Mouse (Mus musculus) frontal cortex, adult 2 months (tissue): ENCODE measurements around the gene Chrdl2. TPM values are rescaled to one million over a fixed set of nuclear protein-coding genes. Genes with fewer than 3 reads are reported as not detected.
A peak's percentile ranks its signal among the peaks of the same experiment; 100 is the strongest.
"Not testable (repeated sequence)": the region's sequence is repeated elsewhere in the genome, so short reads cannot be mapped to it uniquely, and the experiment has no call there.

Experiments used
- DNase-seq, 2 experiments: peaks; one replicate each; pipeline ENCODE4 v3.0.0; 2022; ENCODE audit warnings: low spot score in 1 of 2; ENCODE audit errors: extremely low spot score in 1 of 2
- polyA plus RNA-seq: library from polyadenylated mRNA; depleted of rRNA; stranded (reverse); fragments of >200 nt; gene quantifications from 2 replicates; pipeline ENCODE4 v1.2.3, GENCODE M21; 2012; rRNA removed

The Chrdl2 gene
- polyA plus RNA-seq, 1 experiment, result 0.36 TPM

- DNase-seq, result no peak
Measured at GRCm38 (mm10) chr7:100034815-100035463, 29.0 kb downstream of the Chrdl2 start.

- no peak for DNase-seq
Measured at GRCm38 (mm10) chr7:100036050-100036449, 30.1 kb downstream of the Chrdl2 start.

- DNase-seq, result no peak
Measured at GRCm38 (mm10) chr7:100036495-100036894, 30.5 kb downstream of the Chrdl2 start.

- DNase-seq, result no peak
Measured at GRCm38 (mm10) chr7:100042120-100042519, 36.1 kb downstream of the Chrdl2 start.

DNA sequence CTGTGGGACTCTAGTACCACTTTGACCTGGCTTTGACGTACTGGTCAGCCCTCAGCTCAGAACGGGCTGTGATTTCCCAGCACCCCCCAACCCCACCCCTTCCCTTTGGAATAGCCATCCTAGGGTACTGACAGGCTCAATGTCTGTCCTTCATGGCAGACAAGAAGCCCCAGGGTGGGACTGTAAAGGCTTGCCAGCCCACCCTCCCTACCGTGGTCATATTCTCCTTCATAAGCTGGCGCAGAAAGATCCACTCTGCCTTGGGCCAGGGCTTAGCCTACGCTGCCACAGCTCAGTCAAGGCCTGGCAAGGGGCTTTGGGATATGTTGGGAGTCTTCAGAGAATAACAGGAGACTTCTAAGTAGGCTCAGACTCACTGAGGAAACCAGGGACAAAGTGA, 37.1 kb downstream of the Chrdl2 start:
- DNase-seq, result no peak

- no peak for DNase-seq
Measured at GRCm38 (mm10) chr7:100043605-100044031, 37.6 kb downstream of the Chrdl2 start.

GRCm38 (mm10) chr7:100046486-100046885, 40.5 kb downstream of the Chrdl2 start:
- peak in 1 of 2 experiments; percentile 5 for DNase-seq

GRCm38 (mm10) chr7:100051904-100052303, 45.9 kb downstream of the Chrdl2 start:
- no peak for DNase-seq

DNA sequence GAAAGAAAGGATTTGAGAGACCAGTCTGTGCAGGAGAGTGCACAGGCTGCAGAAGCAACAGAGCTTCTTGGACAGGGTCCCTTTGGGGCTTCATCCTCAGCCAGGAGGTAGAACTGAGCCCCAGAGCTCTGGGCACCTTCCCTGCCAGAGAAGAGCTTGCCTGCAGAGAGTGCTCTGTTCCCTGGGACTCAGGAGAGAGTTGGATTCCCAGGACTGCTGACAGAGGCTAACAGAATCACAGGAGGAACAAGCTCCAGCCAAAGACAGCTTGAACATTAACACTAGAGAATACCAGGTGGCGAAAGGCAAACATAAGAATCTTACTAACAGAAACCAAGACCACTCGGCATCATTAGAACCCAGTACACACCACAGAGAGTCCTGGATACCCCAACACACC, 47.0 kb downstream of the Chrdl2 start:
- not testable (repeated sequence) for DNase-seq

GRCm38 (mm10) chr7:100073959-100074358, 68.0 kb downstream of the Chrdl2 start:
- DNase-seq, result no peak

DNA sequence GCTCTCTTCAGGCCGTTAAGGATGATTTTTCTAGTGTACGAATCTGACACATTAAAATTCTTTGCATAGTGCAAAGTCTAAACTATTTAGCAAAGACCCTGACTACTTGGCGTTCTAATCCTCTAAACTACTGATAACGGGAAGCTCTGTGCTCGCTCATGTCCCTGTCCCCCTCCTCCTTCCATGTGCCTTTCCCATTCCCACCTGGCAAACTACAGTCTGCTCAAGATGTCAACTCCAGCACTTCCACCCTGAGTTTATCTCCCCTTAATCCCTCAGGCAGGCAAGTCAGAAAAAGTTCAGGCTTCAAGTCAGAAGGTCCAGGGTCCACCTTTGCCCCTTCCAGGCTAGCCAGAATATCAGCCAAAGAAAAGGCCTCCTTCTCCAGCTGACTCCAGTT, 70.3 kb downstream of the Chrdl2 start:
- DNase-seq, result no peak

GRCm38 (mm10) chr7:100077071-100077470, 71.1 kb downstream of the Chrdl2 start:
- no peak for DNase-seq

DNA sequence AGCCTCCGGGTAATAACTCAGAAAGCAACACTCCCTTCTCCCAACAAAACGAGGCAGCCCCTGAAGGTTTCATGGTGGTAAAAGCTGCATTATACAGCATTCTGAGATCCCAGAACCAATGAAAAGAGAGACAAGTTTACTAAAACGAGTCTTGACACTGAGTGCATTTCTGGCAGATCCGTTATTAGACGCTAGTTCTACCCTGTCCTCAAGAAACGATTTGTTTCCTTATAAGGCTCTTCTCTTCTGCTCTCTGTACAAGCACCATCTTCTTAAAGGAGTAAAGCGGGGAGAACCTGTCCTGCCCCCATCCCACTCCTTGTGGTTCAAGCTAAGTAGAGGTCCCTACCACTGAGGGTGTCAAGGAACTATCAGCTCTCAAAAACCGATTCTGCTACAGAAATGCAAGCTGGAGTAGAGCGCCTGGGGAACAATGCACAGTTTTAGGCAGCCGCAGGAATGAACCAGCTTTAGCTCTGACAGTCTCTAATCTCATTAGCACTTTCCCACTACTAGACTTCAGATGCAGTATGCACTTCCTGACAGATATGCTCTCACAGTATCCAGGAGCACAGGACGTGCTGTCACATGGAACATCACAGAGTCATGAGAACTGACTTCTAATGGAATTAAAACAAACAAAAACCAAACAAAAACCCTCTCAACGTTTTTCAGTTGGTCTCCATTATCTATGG, 74.3 kb downstream of the Chrdl2 start:
- no peak for DNase-seq

DNA sequence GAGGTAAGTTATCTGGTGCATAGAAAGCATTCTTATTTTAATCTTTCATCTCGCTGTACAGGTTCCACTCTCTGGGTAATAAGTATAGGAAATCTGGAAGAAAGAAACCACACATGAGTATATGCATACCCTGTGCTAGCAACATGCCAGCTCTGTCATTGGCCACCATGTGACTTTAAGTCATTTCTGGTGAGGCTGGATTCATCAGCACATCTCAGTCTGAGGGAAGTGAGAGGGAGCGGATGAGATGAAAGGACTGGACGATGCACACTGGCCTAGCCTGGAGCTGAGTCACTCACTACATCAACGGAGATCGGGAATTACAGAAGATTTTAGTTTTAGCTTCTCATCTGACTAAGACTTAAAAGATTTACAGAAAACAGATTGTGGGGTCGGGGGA, 76.9 kb downstream of the Chrdl2 start:
- no peak for DNase-seq

GRCm38 (mm10) chr7:100083812-100084211, 77.8 kb downstream of the Chrdl2 start:
- DNase-seq, result no peak

Other genes with a start within 250 kb of the Chrdl2 start
- not detected in 2 replicates for gene Olfr521, start 242.7 kb upstream of the Chrdl2 start, polyA plus RNA-seq
- 2.1 and 2.2 TPM in 2 replicates for gene Neu3, start 177.8 kb upstream of the Chrdl2 start, polyA plus RNA-seq
- 1.2 and 1.3 TPM in 2 replicates for gene Xrra1, start 147.1 kb upstream of the Chrdl2 start, polyA plus RNA-seq
- 76.6 and 83.9 TPM in 2 replicates for gene Spcs2, start 142.7 kb upstream of the Chrdl2 start, polyA plus RNA-seq
- 20.2 and 22.0 TPM in 2 replicates for gene Rnf169, start 25.7 kb upstream of the Chrdl2 start, polyA plus RNA-seq
- gene Pold3, start 115.4 kb downstream of the Chrdl2 start, polyA plus RNA-seq, result 32.7 and 33.8 TPM in 2 replicates
- 6.0 and 7.7 TPM in 2 replicates for gene Lipt2, start 153.1 kb downstream of the Chrdl2 start, polyA plus RNA-seq
- 0.27 and 0.62 TPM in 2 replicates for gene Kcne3, start 170.3 kb downstream of the Chrdl2 start, polyA plus RNA-seq
- 67.0 and 70.8 TPM in 2 replicates for gene Pgm2l1, start 221.2 kb downstream of the Chrdl2 start, polyA plus RNA-seq